Mouse (Mus musculus): ENCODE measurements around the gene Cops6. TPM values are rescaled to one million over a fixed set of nuclear protein-coding genes. Genes with fewer than 3 reads are reported as not detected.

The Cops6 gene
- total and polyA plus RNA-seq, 3 experiments: 80.6 to 205 (median 88.4) TPM

- Histone ChIP-seq H3K9me3 (replicated peaks; ENCODE audit: low read length) (no peaks in the 10 kb centered on the region), H3K36me3 (replicated peaks in 1 of 2; ENCODE audit: control insufficient read depth in 1 of 2, insufficient read depth in 1 of 2, low read length in 1 of 2) (peaks cover 7 to 9% of the 10 kb centered on the region in 2 experiments), H3K4me2 (ENCODE audit: insufficient read depth, low read depth, poor library complexity, severe bottlenecking) (peak overlapping the region; percentile 81), H3K79me2 (replicated peaks; ENCODE audit: control insufficient read depth, extremely low read depth, insufficient read depth, poor library complexity, severe bottlenecking) (peaks cover 6% of the 10 kb centered on the region), H3K27ac (ENCODE audit: insufficient read depth, low read depth) (peak overlapping the region; percentile 53), H3K27me3 (replicated peaks) (no peaks in the 10 kb centered on the region), H3K4me3 (replicated peaks in 1 of 3; ENCODE audit: low read depth in 2 of 3, low read length in 2 of 3, poor library complexity in 1 of 3) (peak overlapping the region; percentile 71 to 74 (median 71)), H3K4me1 (ENCODE audit: control insufficient read depth in 1 of 2, insufficient read depth in 2 of 2) (peaks cover 7 to 17% of the 10 kb centered on the region in 2 experiments), H3K9ac (ENCODE audit: insufficient read depth, low read depth) (peak overlapping the region; percentile 83)
- TF ChIP-seq SMC3 (IDR thresholded peaks at IDR 0.05; ENCODE audit: low read depth, low read length): no peak
- no peak for TF ChIP-seq MEF2A (IDR thresholded peaks at IDR 0.05; ENCODE audit: borderline replicate concordance, low read depth, low read length)
- no peak for TF ChIP-seq CTCF (conservative IDR thresholded peaks at IDR 0.05 in 1 of 2, IDR thresholded peaks at IDR 0.05 in 1 of 2; ENCODE audit: low read depth in 2 of 2, low read length in 2 of 2)
- no peak for TF ChIP-seq TCF12 (IDR thresholded peaks at IDR 0.05; ENCODE audit: low read depth, low read length)
- TF ChIP-seq ETS1 (conservative IDR thresholded peaks at IDR 0.05; ENCODE audit: low read depth, low read length): no peak
- TF ChIP-seq RCOR1 (conservative IDR thresholded peaks at IDR 0.05; ENCODE audit: low read depth, low read length): no peak
- no peak for TF ChIP-seq NRF1 (IDR thresholded peaks at IDR 0.05; ENCODE audit: low read depth, low read length)
- TF ChIP-seq NELFE (IDR thresholded peaks at IDR 0.05; ENCODE audit: low read depth, low read length): no peak
- TF ChIP-seq USF2 (conservative IDR thresholded peaks at IDR 0.05; ENCODE audit: low read depth, low read length): no peak
- TF ChIP-seq MXI1 (IDR thresholded peaks at IDR 0.05; ENCODE audit: low read depth, low read length): no peak
- TF ChIP-seq KAT2A (IDR thresholded peaks at IDR 0.05; ENCODE audit: insufficient replicate concordance, low read length): no peak
- TF ChIP-seq ZC3H11A (IDR thresholded peaks at IDR 0.05; ENCODE audit: low read depth, low read length): no peak
- no peak for TF ChIP-seq E2F4 (IDR thresholded peaks at IDR 0.05; ENCODE audit: insufficient replicate concordance, low read depth, low read length)
- no peak for TF ChIP-seq MAZ (IDR thresholded peaks at IDR 0.05; ENCODE audit: low read depth, low read length)
- no peak for TF ChIP-seq BHLHE40 (IDR thresholded peaks at IDR 0.05; ENCODE audit: low read depth, low read length)
- TF ChIP-seq SIN3A (IDR thresholded peaks at IDR 0.05; ENCODE audit: low read length): no peak
- no peak for TF ChIP-seq MAFK (IDR thresholded peaks at IDR 0.05; ENCODE audit: insufficient replicate concordance, low read length)
- no peak for TF ChIP-seq IRF4 (IDR thresholded peaks at IDR 0.05; ENCODE audit: low read depth, low read length)
- no peak for TF ChIP-seq CHD1 (IDR thresholded peaks at IDR 0.05; ENCODE audit: low read depth, low read length)
- no peak for TF ChIP-seq JUN (IDR thresholded peaks at IDR 0.05; ENCODE audit: insufficient read depth, low read depth, low read length)
- in situ Hi-C loops (cut with MboI; ENCODE audit: low pct_ligation_motif_present, low pct_unique_long_range_greater_than_20kb, low sequenced_read_pairs): no loop called here
- DNase-seq (ENCODE audit: extremely low read depth): peak; percentile 27
- dilution Hi-C loops (cut with MboI; ENCODE audit: extremely low pct_ligation_motif_present, extremely low pct_unique_long_range_greater_than_20kb, low sequenced_read_pairs): no loop called here
Observed at GRCm38 (mm10) chr5:138117199-138118015, 43.5 kb upstream of the Cops6 start.
